Mouse (Mus musculus): ENCODE measurements around the gene Trmt112. TPM values are rescaled to one million over a fixed set of nuclear protein-coding genes. Genes with fewer than 3 reads are reported as not detected.
A peak's percentile ranks its signal among the peaks of the same experiment; 100 is the strongest.

Trmt112 gene
- polyA plus RNA-seq, 1 experiment from 2014 or later: 131 TPM

DNA sequence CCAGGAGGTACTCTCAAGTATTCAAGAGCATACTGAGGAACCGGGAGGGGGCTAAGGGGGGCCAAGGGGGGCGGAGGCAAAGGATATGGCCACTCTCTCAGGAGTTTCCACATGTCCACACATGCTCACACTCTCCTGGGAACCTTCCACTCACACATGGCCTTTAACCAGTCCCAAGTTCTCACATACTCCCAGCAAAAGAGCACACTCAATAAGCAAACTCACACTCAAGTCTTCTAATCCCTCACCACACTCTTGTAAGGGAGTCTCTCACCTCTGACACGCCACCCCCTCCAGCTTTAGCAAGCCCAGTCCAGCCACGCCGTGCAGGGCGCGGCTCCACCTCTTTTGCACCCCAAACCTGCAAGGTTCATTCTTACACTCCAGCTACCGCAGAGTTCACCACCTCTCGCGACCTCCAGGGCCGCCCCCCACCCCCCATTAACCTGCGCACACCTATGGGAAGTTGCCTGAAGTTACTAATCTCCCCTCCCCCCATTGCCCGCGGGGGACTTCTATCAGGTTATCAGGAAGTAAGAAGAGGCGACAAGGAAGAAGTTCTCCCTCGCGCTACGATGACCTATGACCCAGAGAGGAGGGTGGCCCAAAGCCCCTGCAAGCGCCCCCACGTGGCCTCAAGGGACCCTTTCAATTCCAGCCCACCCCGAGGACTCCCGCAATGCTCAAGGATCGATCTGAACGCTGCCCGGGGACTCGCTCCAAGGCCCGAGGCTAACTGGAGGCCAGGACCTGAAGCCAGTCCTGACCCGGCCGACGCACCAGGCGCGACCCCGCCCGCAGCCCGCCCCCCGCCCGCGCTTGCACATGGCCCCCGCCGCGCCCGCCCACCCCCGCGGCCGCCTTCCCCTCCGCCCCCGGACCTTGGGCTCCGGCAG is 11.5 kb downstream of the Trmt112 start:
- WGBS: under 1% methylated on average over 33 of the region's 48 CpGs
- Histone ChIP-seq H3K9me3 (ENCODE audit: control insufficient read depth, low read length) (no peaks in the 10 kb centered on the region), H3K27ac (ENCODE audit: low read depth, low read length) (peak overlapping the region; percentile 86), H3K9ac (ENCODE audit: low read length) (peak overlapping the region; percentile 85), H3K4me1 (ENCODE audit: control insufficient read depth, insufficient read depth, low read length) (peaks cover 16% of the 10 kb centered on the region), H3K36me3 (ENCODE audit: control insufficient read depth, insufficient read depth, low read length) (no peaks in the 10 kb centered on the region), H3K27me3 (ENCODE audit: control insufficient read depth, insufficient read depth, low read length) (peaks cover 36% of the 10 kb centered on the region), H3K4me2 (ENCODE audit: low read depth) (peak overlapping the region; percentile 86), H3K4me3 (ENCODE audit: low read depth, low read length) (peak overlapping the region; percentile 75)
- ATAC-seq (ENCODE audit: insufficient read depth, low FRiP score, low TSS enrichment) (peak; percentile 48), DNase-seq (ENCODE audit: low spot score) (peak; percentile 54)

DNA sequence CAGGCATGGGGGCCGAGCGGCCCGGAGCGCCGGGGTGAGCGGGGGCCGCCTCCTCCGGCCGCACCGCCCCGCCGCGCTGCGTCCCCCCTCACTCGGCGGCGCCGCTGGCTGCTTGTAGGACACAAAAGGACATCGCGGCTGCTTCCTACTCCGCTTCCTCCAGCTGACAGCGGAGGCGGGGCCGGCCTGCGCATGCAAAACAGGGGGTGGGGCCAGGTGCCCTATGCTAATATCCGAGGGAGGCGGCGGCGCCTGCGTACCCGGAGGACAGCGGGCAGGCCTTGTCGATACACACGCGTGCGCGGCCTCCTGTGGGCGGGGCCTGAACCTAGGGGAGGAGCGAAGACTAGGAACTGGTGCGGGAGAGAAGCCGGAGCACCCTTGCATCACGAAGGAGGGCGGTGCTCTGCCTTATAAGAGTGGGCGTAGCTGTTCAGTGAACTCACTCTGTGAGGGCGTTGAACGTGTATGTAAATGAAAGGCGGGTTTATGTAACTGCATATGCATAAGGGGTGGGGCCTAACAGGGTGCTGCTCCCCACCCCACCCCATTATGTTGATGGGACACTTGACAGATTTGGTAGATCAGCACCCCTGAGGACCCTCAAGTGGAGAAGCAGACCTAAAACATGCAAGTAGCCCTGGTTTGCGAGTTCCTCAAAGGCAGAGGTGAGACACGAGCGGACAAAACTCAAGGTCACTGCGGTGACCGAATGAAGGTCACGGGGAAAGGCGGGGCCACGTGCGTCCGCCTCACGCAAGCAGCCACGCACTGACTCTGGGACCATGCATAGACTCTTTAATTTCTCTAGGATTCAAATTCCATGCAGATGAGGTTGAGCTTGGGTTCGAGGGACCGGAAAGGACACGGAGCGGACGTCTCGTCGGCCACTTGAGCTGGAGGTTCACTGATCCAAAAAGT is 12.4 kb downstream of the Trmt112 start, which contains the start of gene Esrra:
TSS of gene Esrra (minus strand) at position 167 of the 921 bp plus-strand sequence.
- Histone ChIP-seq H3K27ac (ENCODE audit: low read depth, low read length) (peak within 1 kb of the TSS; percentile 86), H3K36me3 (ENCODE audit: control insufficient read depth, insufficient read depth, low read length) (no peaks in the 10 kb centered on the region), H3K4me3 (ENCODE audit: low read depth, low read length) (peak within 1 kb of the TSS; percentile 75), H3K4me1 (ENCODE audit: control insufficient read depth, insufficient read depth, low read length) (peaks cover 16% of the 10 kb centered on the region), H3K9me3 (ENCODE audit: control insufficient read depth, low read length) (no peaks in the 10 kb centered on the region), H3K9ac (ENCODE audit: low read length) (peak within 1 kb of the TSS; percentile 85), H3K4me2 (ENCODE audit: low read depth) (peak within 1 kb of the TSS; percentile 86), H3K27me3 (ENCODE audit: control insufficient read depth, insufficient read depth, low read length) (peaks cover 45% of the 10 kb centered on the region)
- DNase-seq (ENCODE audit: low spot score): peak; percentile 100
- WGBS: under 1% methylated on average over 56 of the region's 66 CpGs
- peak; percentile 92 for ATAC-seq (ENCODE audit: insufficient read depth, low FRiP score, low TSS enrichment)

DNA sequence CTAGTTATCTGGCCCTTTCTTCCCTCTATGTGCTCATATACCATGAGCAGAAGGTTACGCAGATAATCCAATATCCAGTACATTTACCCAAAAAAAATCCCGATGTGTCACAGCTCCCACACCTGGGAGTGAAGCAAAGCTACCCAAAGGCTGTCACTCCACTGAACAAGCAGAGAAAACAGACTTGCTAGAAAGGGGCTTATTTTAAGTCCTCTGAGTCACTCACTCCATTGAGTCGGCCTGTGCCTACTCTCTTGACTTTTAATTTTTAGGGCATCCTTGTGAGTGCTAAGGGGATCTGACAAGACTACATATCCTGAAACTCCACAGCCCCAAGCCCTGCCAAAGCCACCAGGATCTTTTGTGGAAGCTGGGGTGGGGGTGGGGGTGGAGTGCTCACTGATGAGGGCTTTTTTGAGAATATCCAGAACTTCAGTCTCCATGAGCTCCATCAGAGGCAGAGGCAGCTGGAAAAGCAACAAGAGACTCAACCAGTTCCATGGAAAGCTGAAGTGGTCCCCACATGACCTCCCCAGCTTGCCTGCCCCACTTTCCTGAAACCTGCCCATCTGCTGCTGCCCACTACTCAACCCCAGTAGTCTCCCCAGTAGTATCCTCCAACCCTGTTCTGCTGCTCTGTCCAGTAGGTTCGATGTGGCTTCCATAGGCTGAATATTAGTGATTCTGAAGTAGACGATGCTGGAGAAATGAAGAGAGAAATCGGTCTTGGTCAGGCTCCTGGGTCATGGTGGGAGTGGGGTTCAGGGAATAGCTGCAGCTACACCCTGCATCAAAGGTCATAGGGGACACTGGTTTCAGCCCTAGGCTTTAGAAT is 13.6 kb downstream of the Trmt112 start:
- Histone ChIP-seq H3K4me2 (ENCODE audit: low read depth) (no peak overlapping the region; the same call in 1 of the 2 replicates), H3K4me1 (ENCODE audit: control insufficient read depth, insufficient read depth, low read length) (peaks cover 16% of the 10 kb centered on the region), H3K27ac (ENCODE audit: low read depth, low read length) (no peak overlapping the region), H3K4me3 (ENCODE audit: low read depth, low read length) (no peak overlapping the region), H3K27me3 (ENCODE audit: control insufficient read depth, insufficient read depth, low read length) (peaks cover 57% of the 10 kb centered on the region), H3K36me3 (ENCODE audit: control insufficient read depth, insufficient read depth, low read length) (no peaks in the 10 kb centered on the region), H3K9ac (ENCODE audit: low read length) (no peak overlapping the region), H3K9me3 (ENCODE audit: control insufficient read depth, low read length) (no peaks in the 10 kb centered on the region)
- ATAC-seq (ENCODE audit: insufficient read depth, low FRiP score, low TSS enrichment): no peak
- WGBS: 59% methylated on average over 6 of the region's 6 CpGs
- no peak for DNase-seq (ENCODE audit: low spot score)

DNA sequence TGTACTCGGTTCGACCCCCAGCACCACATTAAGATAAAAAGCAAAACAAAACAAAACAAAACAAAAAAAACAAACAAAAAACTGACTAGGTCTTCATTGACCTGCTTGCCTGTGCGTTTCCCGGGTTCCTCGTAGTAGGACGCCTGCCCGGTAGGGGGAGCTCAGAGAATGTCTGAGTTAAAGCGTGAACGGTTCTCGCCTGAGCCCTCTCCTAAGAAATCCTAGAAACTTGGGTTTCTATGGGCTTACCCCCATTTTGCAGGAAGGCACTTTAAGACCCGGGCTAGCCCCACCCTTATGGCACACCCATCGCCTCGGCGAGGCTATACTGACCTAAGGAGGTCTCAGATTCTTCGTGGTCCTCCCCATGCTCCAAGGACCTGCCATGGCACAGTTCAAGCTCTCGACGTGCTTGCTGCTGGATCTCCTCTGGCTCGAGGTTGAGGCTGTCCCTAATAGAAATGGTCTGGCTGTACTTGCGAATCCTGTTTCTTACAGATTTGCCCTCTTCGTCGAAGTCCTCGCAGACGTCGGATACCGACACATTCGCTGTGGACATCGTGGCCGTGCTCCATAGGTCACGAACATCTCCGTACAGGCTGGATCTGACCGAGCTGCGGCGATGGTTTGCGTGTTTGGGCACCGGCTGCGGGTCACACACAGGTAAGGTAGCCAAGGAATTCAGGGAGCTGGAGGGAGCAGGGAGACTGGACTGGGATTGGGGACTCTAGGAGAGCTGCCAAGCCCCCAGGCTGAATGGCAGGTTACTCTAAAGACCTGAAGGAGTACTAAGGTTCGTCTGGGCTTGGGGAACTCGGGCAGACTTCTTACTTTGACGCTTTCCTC is 15.2 kb downstream of the Trmt112 start:
- Histone ChIP-seq H3K36me3 (ENCODE audit: control insufficient read depth, insufficient read depth, low read length) (no peaks in the 10 kb centered on the region), H3K4me2 (ENCODE audit: low read depth) (peak overlapping the region; percentile 10; the same call in 1 of the 2 replicates), H3K27ac (ENCODE audit: low read depth, low read length) (no peak overlapping the region), H3K9ac (ENCODE audit: low read length) (no peak overlapping the region), H3K4me3 (ENCODE audit: low read depth, low read length) (0 out of 2 replicates have a peak overlapping the region, but pooled peaks have one; percentile 1), H3K27me3 (ENCODE audit: control insufficient read depth, insufficient read depth, low read length) (peaks cover 61% of the 10 kb centered on the region), H3K9me3 (ENCODE audit: control insufficient read depth, low read length) (no peaks in the 10 kb centered on the region), H3K4me1 (ENCODE audit: control insufficient read depth, insufficient read depth, low read length) (peaks cover 16% of the 10 kb centered on the region)
- ATAC-seq (ENCODE audit: insufficient read depth, low FRiP score, low TSS enrichment): no peak
- peak; percentile 74 for DNase-seq (ENCODE audit: low spot score)
- WGBS: 2% methylated on average over 39 of the region's 39 CpGs

DNA sequence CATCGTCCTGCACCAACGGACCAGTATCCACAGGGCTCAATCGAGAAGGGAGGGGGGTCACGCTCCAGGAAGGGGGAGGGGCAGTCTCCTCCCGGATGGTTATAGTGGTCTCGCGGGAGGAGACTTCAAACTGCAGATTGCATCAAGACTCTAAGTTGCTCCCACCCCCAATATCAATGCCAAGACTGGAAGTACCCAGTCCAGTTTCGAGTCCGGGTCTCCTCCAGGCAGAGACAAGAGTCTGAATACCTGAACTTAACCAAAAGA is 15.7 kb downstream of the Trmt112 start, which contains the start of gene Catsperz:
TSS of gene Catsperz (minus strand) at position 74 of the 267 bp plus-strand sequence.
- H3K4me2 ChIP-seq (ENCODE audit: low read depth): peak within 1 kb of the TSS; percentile 10; the same call in 1 of the 2 replicates
- peaks cover 11% of the 10 kb centered on the region for H3K4me1 ChIP-seq (ENCODE audit: control insufficient read depth, insufficient read depth, low read length)
- DNase-seq (ENCODE audit: low spot score): no peak
- H3K27me3 ChIP-seq (ENCODE audit: control insufficient read depth, insufficient read depth, low read length): peaks cover 64% of the 10 kb centered on the region
- no peak for ATAC-seq (ENCODE audit: insufficient read depth, low FRiP score, low TSS enrichment)
- WGBS: 4% methylated on average over 9 of the region's 9 CpGs
- no peaks in the 10 kb centered on the region for H3K9me3 ChIP-seq (ENCODE audit: control insufficient read depth, low read length)
- H3K27ac ChIP-seq (ENCODE audit: low read depth, low read length): no peak within 1 kb of the TSS
- H3K4me3 ChIP-seq (ENCODE audit: low read depth, low read length): peak within 1 kb of the TSS; percentile 13; the same call in 1 of the 2 replicates
- H3K9ac ChIP-seq (ENCODE audit: low read length): no peak within 1 kb of the TSS
- H3K36me3 ChIP-seq (ENCODE audit: control insufficient read depth, insufficient read depth, low read length): no peaks in the 10 kb centered on the region

DNA sequence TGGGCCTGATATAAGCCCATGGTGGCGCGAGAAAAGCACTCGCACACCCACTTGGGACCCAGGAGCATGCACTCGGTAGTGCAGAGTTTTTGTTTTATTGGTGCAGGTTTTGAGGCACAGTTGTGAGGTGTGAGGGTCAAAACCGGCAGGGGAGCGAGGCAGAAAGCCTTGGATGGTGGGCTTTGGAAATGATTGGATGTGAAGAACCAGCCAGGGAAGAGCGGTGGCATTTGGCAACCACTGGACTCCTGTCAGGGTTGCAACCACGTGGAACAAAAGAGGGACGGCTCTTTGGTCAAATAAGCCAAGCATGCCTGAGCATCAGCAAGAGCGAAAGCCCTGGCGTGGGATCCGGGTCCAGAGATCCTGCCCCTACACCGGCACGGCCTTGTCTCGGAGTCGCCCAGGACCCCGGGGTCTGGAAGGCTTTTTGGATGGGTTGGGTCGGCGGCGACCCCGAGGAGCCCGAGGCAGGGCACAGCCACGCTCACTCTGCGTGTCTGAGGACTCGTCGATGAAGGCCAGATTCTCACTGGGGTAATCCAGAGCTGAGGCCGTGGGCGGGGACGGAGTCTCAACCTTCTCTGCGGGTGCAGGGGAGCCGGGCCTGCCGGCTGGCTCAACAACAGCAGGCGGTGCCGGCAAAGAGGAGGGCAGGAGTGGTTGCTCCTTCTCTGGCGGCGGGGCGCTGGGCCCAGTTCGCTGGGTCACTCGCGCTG is 16.3 kb downstream of the Trmt112 start:
- Histone ChIP-seq H3K4me2 (ENCODE audit: low read depth) (no peak overlapping the region), H3K27me3 (ENCODE audit: control insufficient read depth, insufficient read depth, low read length) (peaks cover 66% of the 10 kb centered on the region), H3K36me3 (ENCODE audit: control insufficient read depth, insufficient read depth, low read length) (no peaks in the 10 kb centered on the region), H3K4me1 (ENCODE audit: control insufficient read depth, insufficient read depth, low read length) (peaks cover 7% of the 10 kb centered on the region), H3K4me3 (ENCODE audit: low read depth, low read length) (peak overlapping the region; percentile 13; the same call in 1 of the 2 replicates), H3K9me3 (ENCODE audit: control insufficient read depth, low read length) (no peaks in the 10 kb centered on the region), H3K9ac (ENCODE audit: low read length) (no peak overlapping the region), H3K27ac (ENCODE audit: low read depth, low read length) (no peak overlapping the region)
- 4% methylated on average over 40 of the region's 40 CpGs for WGBS
- no peak for ATAC-seq (ENCODE audit: insufficient read depth, low FRiP score, low TSS enrichment)
- no peak for DNase-seq (ENCODE audit: low spot score)

DNA sequence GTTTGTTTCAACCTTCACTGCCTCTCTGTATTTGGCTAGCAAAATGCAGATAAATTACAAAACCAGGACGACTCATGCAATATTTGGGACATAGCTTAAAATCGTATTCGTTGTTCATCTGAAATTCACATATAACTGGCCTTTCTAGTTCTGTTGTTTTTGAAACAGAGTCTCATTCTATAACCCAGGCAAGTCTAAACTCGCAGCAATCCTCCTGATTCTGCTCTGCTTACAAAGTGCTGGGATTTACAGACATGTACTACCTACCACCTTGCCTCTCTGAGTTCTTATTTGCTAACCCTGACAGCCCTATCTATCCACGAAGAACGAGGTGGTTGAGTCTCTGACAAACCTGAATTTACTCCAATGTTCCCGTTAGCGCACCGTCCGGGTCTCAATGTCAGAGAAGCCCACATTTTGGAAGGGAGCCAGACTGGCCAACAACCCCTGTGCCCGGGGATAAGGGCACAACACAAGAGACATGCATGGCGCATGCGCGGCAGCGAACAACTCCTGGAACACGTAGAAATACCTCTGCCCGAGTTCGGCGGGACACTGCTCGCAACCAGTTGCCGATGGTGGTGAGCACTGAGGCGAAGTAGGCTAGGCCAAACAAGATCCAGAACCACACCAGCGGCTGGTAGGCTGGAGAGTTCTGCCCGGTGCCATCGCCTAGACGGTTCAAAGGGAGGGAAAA is 17.2 kb downstream of the Trmt112 start:
- H3K4me2 ChIP-seq (ENCODE audit: low read depth): peak overlapping the region; percentile 27; the same call in 1 of the 2 replicates
- H3K9me3 ChIP-seq (ENCODE audit: control insufficient read depth, low read length): no peaks in the 10 kb centered on the region
- H3K36me3 ChIP-seq (ENCODE audit: control insufficient read depth, insufficient read depth, low read length): no peaks in the 10 kb centered on the region
- H3K4me1 ChIP-seq (ENCODE audit: control insufficient read depth, insufficient read depth, low read length): peaks cover 7% of the 10 kb centered on the region; the same call in 1 of the 2 replicates
- H3K9ac ChIP-seq (ENCODE audit: low read length): no peak overlapping the region; the same call in 1 of the 2 replicates
- H3K27me3 ChIP-seq (ENCODE audit: control insufficient read depth, insufficient read depth, low read length): peaks cover 74% of the 10 kb centered on the region
- no peak overlapping the region for H3K27ac ChIP-seq (ENCODE audit: low read depth, low read length)
- WGBS: 11% methylated on average over 26 of the region's 26 CpGs
- peak overlapping the region; percentile 13 for H3K4me3 ChIP-seq (ENCODE audit: low read depth, low read length)
- DNase-seq (ENCODE audit: low spot score) (peak; percentile 58), ATAC-seq (ENCODE audit: insufficient read depth, low FRiP score, low TSS enrichment) (no peak)
